Mouse (Mus musculus) embryonic facial prominence, embryonic 11.5 days (tissue): ENCODE measurements around the gene Cacnb4. TPM values are rescaled to one million over a fixed set of nuclear protein-coding genes. Genes with fewer than 3 reads are reported as not detected.

ENCODE experiments used
- ATAC-seq: fragments of 200-750 bp; cut with Nextera tagmentation; replicated peaks from 2 replicates; pipeline ENCODE4 v1.8.0; 2017; ENCODE audit warnings: low read depth; ENCODE audit not compliant: insufficient number of reproducible peaks, low FRiP score, low TSS enrichment
- DNase-seq: peaks from one replicate; pipeline ENCODE4 v3.0.0-alpha.2; 2015; ENCODE audit warnings: low spot score
- H3K27ac ChIP-seq: fragments of 300-500 bp; sonication (generic); replicated peaks from 2 replicates; pipeline ENCODE4 v1.5.1; 2014; ENCODE audit warnings: mild to moderate bottlenecking, low read depth, low read length, control low read depth
- H3K27me3 ChIP-seq: fragments of 300-500 bp; sonication (generic); 2 replicates; pipeline ENCODE4 v1.6.1; 2014; ENCODE audit warnings: mild to moderate bottlenecking, low read length, moderate library complexity, mixed read lengths; ENCODE audit not compliant: control insufficient read depth, insufficient read depth
- H3K36me3 ChIP-seq: fragments of 300-500 bp; sonication (generic); replicated peaks from 2 replicates; pipeline ENCODE4 v1.6.1; 2014; ENCODE audit warnings: low read depth, mild to moderate bottlenecking, low read length, moderate library complexity, mixed read lengths; ENCODE audit not compliant: control insufficient read depth, insufficient read depth
- H3K4me1 ChIP-seq: fragments of 300-500 bp; sonication (generic); 2 replicates; pipeline ENCODE4 v1.6.1; 2014; ENCODE audit warnings: low read length, mixed read lengths; ENCODE audit not compliant: control insufficient read depth, insufficient read depth
- H3K4me2 ChIP-seq: fragments of 300-500 bp; sonication (generic); 2 replicates; pipeline ENCODE4 v1.6.1; 2014; ENCODE audit warnings: low read depth, mild to moderate bottlenecking, control low read depth, low read length, moderate library complexity
- H3K4me3 ChIP-seq: fragments of 300-500 bp; sonication (generic); 2 replicates; pipeline ENCODE4 v1.5.1; 2014; ENCODE audit warnings: low read depth, low read length, control low read depth
- H3K9ac ChIP-seq: fragments of 300-500 bp; sonication (generic); replicated peaks from 2 replicates; pipeline ENCODE4 v1.6.1; 2014; ENCODE audit warnings: mild to moderate bottlenecking, control low read depth, low read length
- H3K9me3 ChIP-seq: fragments of 300-500 bp; sonication (generic); replicated peaks from 2 replicates; pipeline ENCODE4 v1.6.1; 2016; ENCODE audit warnings: mild to moderate bottlenecking, low read length, inconsistent platforms, mixed read lengths; ENCODE audit not compliant: control insufficient read depth
- WGBS: fragments of 180-500 bp; shearing (Covaris S2); extraction: QIAGEN DNeasy Blood & Tissue Kit; methylation state at CpG from one replicate; pipeline ENCODE4 v1.1.7; 2014; 5-methylcytosine and 5-hydroxymethylcytosine counted together
- polyA plus RNA-seq: library from polyadenylated mRNA; unstranded; fragments of >200 nt; fragmentation: Nextera tagmentation; extraction: Ambion mirVana; gene quantifications from 2 replicates; pipeline ENCODE4 v1.2.1, GENCODE M21; 2014

Gene Cacnb4
- polyA plus RNA-seq, 1 experiment from 2014 or later: 0.95 TPM

GRCm38 (mm10) chr2:52474570-52474969 lies 202.1 kb downstream of the Cacnb4 start:
- DNase-seq (no peak), ATAC-seq (no peak)
- Histone ChIP-seq H3K27ac (no peak overlapping the region), H3K27me3 (peaks cover 2% of the 10 kb centered on the region; the same call in 1 of the 2 replicates), H3K4me3 (no peak overlapping the region), H3K9me3 (no peaks in the 10 kb centered on the region), H3K36me3 (no peaks in the 10 kb centered on the region), H3K4me2 (no peak overlapping the region), H3K4me1 (no peaks in the 10 kb centered on the region), H3K9ac (no peak overlapping the region)
- WGBS: 90% methylated on average over 11 of the region's 11 CpGs

- Histone ChIP-seq H3K9ac (no peak overlapping the region), H3K9me3 (no peaks in the 10 kb centered on the region), H3K36me3 (no peaks in the 10 kb centered on the region), H3K4me3 (no peak overlapping the region), H3K4me2 (no peak overlapping the region), H3K27ac (no peak overlapping the region), H3K4me1 (no peaks in the 10 kb centered on the region), H3K27me3 (peaks cover 2% of the 10 kb centered on the region; the same call in 1 of the 2 replicates)
- peak; percentile 81 for DNase-seq
- WGBS: 21% methylated on average over 4 of the region's 4 CpGs
- peak; percentile 81 for ATAC-seq
These were observed 204.9 kb downstream of the Cacnb4 start for GRCm38 (mm10) chr2:52471545-52472291.

DNA sequence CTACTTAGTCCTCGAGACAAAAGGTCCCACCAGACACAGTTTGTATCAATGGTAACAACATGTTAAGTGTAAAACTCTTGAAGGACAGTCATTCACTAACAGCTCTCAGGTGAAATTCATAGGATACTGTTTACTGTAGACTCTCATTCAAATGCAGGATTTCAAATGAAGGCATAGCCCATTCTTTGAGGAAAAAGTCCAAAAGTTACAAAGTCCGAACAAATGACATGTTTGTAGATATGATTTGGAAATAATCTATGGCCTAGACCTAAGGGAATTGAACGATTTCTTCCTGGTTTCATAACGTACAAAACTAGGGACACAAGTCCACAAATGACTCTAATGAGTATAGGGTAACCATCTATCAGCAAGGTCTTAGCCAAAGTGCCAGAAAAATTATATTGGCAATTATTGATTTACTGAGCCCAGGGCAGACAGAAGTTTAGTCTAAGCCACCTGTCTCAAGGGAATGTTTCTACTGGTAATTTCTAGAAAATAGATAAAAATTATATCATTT lies 206.5 kb downstream of the Cacnb4 start:
- Histone ChIP-seq H3K27ac (no peak overlapping the region), H3K9me3 (no peaks in the 10 kb centered on the region), H3K4me3 (no peak overlapping the region), H3K27me3 (0 out of 2 replicates have a peak, but pooled peaks cover 2% of the 10 kb centered on the region), H3K36me3 (no peaks in the 10 kb centered on the region), H3K9ac (no peak overlapping the region), H3K4me1 (no peaks in the 10 kb centered on the region), H3K4me2 (no peak overlapping the region)
- DNase-seq (no peak), ATAC-seq (no peak)
- 80% methylated on average over 4 of the region's 4 CpGs for WGBS

DNA sequence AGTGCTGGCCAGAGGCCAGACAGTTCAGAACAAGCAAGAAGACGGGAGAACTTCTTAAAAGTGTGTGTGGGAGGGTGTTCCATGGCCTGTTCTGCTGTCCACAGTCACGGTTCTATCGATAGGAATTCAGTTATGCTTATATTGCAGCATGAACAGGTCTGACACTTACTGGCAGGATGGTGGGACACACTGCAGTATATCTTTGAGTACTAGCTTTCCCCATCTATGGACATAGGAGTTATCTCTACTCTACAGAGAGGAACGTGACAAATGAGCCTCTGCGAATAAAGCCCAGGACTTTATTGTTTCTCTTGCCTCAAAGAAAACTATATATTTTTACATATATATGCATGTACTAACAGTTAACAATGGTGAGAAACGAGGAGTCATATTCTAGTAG lies 209.0 kb downstream of the Cacnb4 start:
- H3K4me1 ChIP-seq: no peaks in the 10 kb centered on the region
- ATAC-seq: no peak
- no peak for DNase-seq
- no peak overlapping the region for H3K4me2 ChIP-seq
- H3K27me3 ChIP-seq: no peaks in the 10 kb centered on the region
- no peak overlapping the region for H3K4me3 ChIP-seq
- H3K9me3 ChIP-seq: no peaks in the 10 kb centered on the region
- H3K36me3 ChIP-seq: no peaks in the 10 kb centered on the region
- H3K27ac ChIP-seq: no peak overlapping the region
- H3K9ac ChIP-seq: no peak overlapping the region
- WGBS: 84% methylated on average over 6 of the region's 6 CpGs

- Histone ChIP-seq H3K27ac (no peak overlapping the region), H3K36me3 (no peaks in the 10 kb centered on the region), H3K4me2 (no peak overlapping the region), H3K4me3 (no peak overlapping the region), H3K27me3 (no peaks in the 10 kb centered on the region), H3K9me3 (no peaks in the 10 kb centered on the region), H3K9ac (no peak overlapping the region), H3K4me1 (no peaks in the 10 kb centered on the region)
- DNase-seq: no peak
- no peak for ATAC-seq
- 90% methylated on average over 12 of the region's 12 CpGs for WGBS
These were observed 215.2 kb downstream of the Cacnb4 start for GRCm38 (mm10) chr2:52461206-52461967.

- H3K27me3 ChIP-seq: no peaks in the 10 kb centered on the region
- no peak overlapping the region for H3K9ac ChIP-seq
- H3K36me3 ChIP-seq: no peaks in the 10 kb centered on the region
- H3K9me3 ChIP-seq: no peaks in the 10 kb centered on the region
- H3K4me3 ChIP-seq: no peak overlapping the region
- ATAC-seq (no peak), DNase-seq (no peak)
- no peaks in the 10 kb centered on the region for H3K4me1 ChIP-seq
- H3K4me2 ChIP-seq: no peak overlapping the region
- H3K27ac ChIP-seq: no peak overlapping the region
- 75% methylated on average over 7 of the region's 7 CpGs for WGBS
These were observed 220.8 kb downstream of the Cacnb4 start for GRCm38 (mm10) chr2:52455606-52456479.

GRCm38 (mm10) chr2:52449818-52450217 lies 226.8 kb downstream of the Cacnb4 start:
- WGBS: 82% methylated on average over 8 of the region's 8 CpGs

More at GRCm38 (mm10) chr2:52449818-52450217, 226.8 kb downstream of the Cacnb4 start:
- Histone ChIP-seq H3K9me3 (no peaks in the 10 kb centered on the region), H3K4me1 (no peaks in the 10 kb centered on the region), H3K27me3 (no peaks in the 10 kb centered on the region), H3K4me2 (no peak overlapping the region), H3K9ac (no peak overlapping the region), H3K27ac (no peak overlapping the region), H3K36me3 (no peaks in the 10 kb centered on the region), H3K4me3 (no peak overlapping the region)
- no peak for DNase-seq
- ATAC-seq: no peak
